Mouse (Mus musculus): ENCODE measurements at regions not wholly inside any gene's neighbourhood (a gene's known extent, or its start where the extent isn't known, plus 50 kb on each side); places are given as distances from the start of the nearest gene placed in this dataset.

GRCm38 (mm10) chr1:23256630-23257001, 141.0 kb downstream of the Ogfrl1 start:
- TF ChIP-seq POLR2A (IDR thresholded peaks at IDR 0.05; ENCODE audit: borderline replicate concordance, control insufficient read depth, low read depth, low read length) (no peak), CTCF (IDR thresholded peaks at IDR 0.05; ENCODE audit: control insufficient read depth, insufficient read depth, low read length) (no peak)

Data from bone marrow, adult 2 months (tissue).